Mouse (Mus musculus) cerebellum, adult 2 months (tissue): ENCODE measurements around the gene Terb1. TPM values are rescaled to one million over a fixed set of nuclear protein-coding genes. Genes with fewer than 3 reads are reported as not detected.

Experiments used
- DNase-seq, 2 experiments: peaks; one replicate each; pipeline ENCODE4 v3.0.0; 2021
- H3K27ac ChIP-seq: fragments of 200-500 bp; 2 replicates; pipeline ENCODE4 v1.5.1; 2012; ENCODE audit warnings: low read length, control low read depth, inconsistent platforms; ENCODE audit not compliant: insufficient read depth
- H3K27me3 ChIP-seq: fragments of 200-500 bp; 2 replicates; pipeline ENCODE4 v1.6.1; 2012; ENCODE audit warnings: inconsistent platforms, mild to moderate bottlenecking, low read length, moderate library complexity; ENCODE audit not compliant: control insufficient read depth, insufficient read depth
- H3K4me1 ChIP-seq: fragments of 200-500 bp; 2 replicates; pipeline ENCODE4 v1.6.1; 2011; ENCODE audit warnings: low read length; ENCODE audit not compliant: control insufficient read depth, insufficient read depth
- H3K4me3 ChIP-seq: fragments of 200-500 bp; replicated peaks from 2 replicates; pipeline ENCODE3; 2011; ENCODE audit warnings: mild to moderate bottlenecking, low read depth, low read length, control low read depth; ENCODE audit not compliant: insufficient read depth
- CTCF ChIP-seq: fragments of 200-500 bp; IDR thresholded peaks from 2 replicates; pipeline ENCODE4 v1.5.1; 2011; ENCODE audit warnings: low read depth, mild to moderate bottlenecking, control low read depth, low read length, moderate library complexity, borderline replicate concordance; ENCODE audit not compliant: insufficient read depth
- POLR2A ChIP-seq: fragments of 200-500 bp; IDR thresholded peaks from 2 replicates; pipeline ENCODE4 v1.6.1; 2011; ENCODE audit warnings: low read length, control low read depth, borderline replicate concordance; ENCODE audit not compliant: insufficient read depth
- WGBS: fragments of 180-500 bp; shearing (Covaris S2); methylation state at CpG from one replicate; pipeline ENCODE4 v1.1.7; 2018; 5-methylcytosine and 5-hydroxymethylcytosine counted together
- polyA plus RNA-seq: library from polyadenylated mRNA; depleted of rRNA; stranded (reverse); fragments of >200 nt; gene quantifications from 2 replicates; pipeline ENCODE4 v1.2.3, GENCODE M21; 2012

The Terb1 gene
- polyA plus RNA-seq, 1 experiment: 0.23 TPM

DNA sequence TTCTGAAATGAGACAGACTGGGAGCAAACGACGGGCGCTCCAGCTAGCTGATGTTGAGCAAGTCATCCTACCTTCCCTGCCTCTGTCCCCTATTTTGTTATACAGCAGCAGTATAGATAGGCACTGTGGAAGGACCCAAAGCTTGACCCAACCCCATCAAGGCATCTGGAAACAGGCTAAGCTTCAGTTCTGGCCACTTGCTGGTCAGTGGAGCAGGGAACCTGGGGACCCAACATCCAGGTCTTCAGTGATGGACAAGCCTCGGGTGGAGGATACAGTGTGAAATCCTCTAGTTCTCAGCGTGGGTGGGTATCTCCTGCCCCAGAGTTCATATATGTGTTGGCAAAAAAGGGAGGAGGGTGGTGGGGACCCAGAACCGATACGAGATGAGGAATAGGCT, 30.5 kb upstream of the Terb1 start:
- no peak overlapping the region for H3K27ac ChIP-seq
- no peak for TF ChIP-seq CTCF
- TF ChIP-seq POLR2A: no peak
- WGBS: 59% methylated on average over 7 of the region's 7 CpGs
- no peaks in the 10 kb centered on the region for H3K27me3 ChIP-seq
- no peak for DNase-seq
- peaks cover 17% of the 10 kb centered on the region for H3K4me1 ChIP-seq
- peak overlapping the region; percentile 58 for H3K4me3 ChIP-seq

- TF ChIP-seq POLR2A (no peak), CTCF (no peak)
- no peak overlapping the region for H3K4me3 ChIP-seq
- peaks cover 19% of the 10 kb centered on the region for H3K4me1 ChIP-seq
- WGBS: 41% methylated on average over 2 of the region's 2 CpGs
- peak; percentile 38 to 50 for DNase-seq
- H3K27ac ChIP-seq: no peak overlapping the region
- H3K27me3 ChIP-seq: no peaks in the 10 kb centered on the region
Measured at GRCm38 (mm10) chr8:104539566-104539965, 29.9 kb upstream of the Terb1 start.

- no peak overlapping the region for H3K4me3 ChIP-seq
- H3K27ac ChIP-seq: no peak overlapping the region
- WGBS: 94% methylated on average over 4 of the region's 4 CpGs
- TF ChIP-seq CTCF (no peak), POLR2A (no peak)
- H3K4me1 ChIP-seq: peaks cover 19% of the 10 kb centered on the region
- no peaks in the 10 kb centered on the region for H3K27me3 ChIP-seq
- DNase-seq: no peak
Measured at GRCm38 (mm10) chr8:104538896-104539295, 29.2 kb upstream of the Terb1 start.

GRCm38 (mm10) chr8:104536028-104536427, 26.3 kb upstream of the Terb1 start:
- H3K4me3 ChIP-seq: no peak overlapping the region
- WGBS: 92% methylated on average over 4 of the region's 4 CpGs
- H3K4me1 ChIP-seq: peaks cover 10% of the 10 kb centered on the region; the same call in 1 of the 2 replicates
- H3K27me3 ChIP-seq: no peaks in the 10 kb centered on the region
- no peak overlapping the region for H3K27ac ChIP-seq
- TF ChIP-seq POLR2A (no peak), CTCF (no peak)
- DNase-seq: no peak

DNA sequence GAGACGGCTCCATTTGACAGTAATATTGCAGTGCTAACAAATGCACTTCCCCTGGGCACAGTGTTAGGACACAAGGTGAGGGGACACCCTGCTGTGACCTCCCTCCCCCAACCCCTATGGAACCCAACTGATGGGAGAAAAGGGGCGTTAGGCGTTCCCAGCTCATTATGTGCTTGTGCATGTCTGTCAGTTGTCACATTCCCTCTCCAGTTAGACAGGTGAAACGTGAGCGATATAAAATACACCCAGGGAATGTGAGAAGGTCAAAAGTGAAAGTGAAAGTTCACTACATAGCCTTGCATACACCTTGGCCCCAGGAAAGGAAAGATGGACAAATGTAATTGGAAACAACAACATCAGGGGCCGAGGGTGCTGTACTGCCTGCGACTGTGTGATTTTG, 25.7 kb upstream of the Terb1 start:
- peak overlapping the region; percentile 86 for H3K4me3 ChIP-seq
- peak in 1 of 2 experiments; percentile 22 for DNase-seq
- TF ChIP-seq CTCF (no peak), POLR2A (no peak)
- H3K4me1 ChIP-seq: peaks cover 9% of the 10 kb centered on the region; the same call in 1 of the 2 replicates
- no peaks in the 10 kb centered on the region for H3K27me3 ChIP-seq
- peak overlapping the region; percentile 57 for H3K27ac ChIP-seq
- 42% methylated on average over 7 of the region's 7 CpGs for WGBS

DNA sequence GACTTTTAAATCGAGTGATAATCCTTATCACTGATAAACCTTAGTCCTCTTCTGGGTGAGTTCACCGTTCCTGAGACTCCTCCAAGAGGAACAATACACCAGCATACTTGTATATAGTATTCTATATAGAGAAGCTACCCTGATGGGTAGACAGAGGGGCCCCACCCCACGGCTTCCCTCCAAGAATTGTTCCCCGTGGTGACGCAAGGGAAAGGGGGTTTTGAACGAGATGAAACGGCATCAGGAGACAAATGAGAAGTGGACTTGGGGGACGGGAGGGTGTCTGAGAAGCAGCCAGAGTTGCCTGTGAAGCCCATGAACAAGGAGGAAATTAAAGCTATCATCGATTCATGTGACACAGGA, 25.1 kb upstream of the Terb1 start:
- peak overlapping the region; percentile 86 for H3K4me3 ChIP-seq
- H3K27me3 ChIP-seq: no peaks in the 10 kb centered on the region
- 2% methylated on average over 9 of the region's 9 CpGs for WGBS
- peak overlapping the region; percentile 57 for H3K27ac ChIP-seq
- H3K4me1 ChIP-seq: peaks cover 12% of the 10 kb centered on the region; the same call in 1 of the 2 replicates
- TF ChIP-seq CTCF (no peak), POLR2A (no peak)
- peak in 1 of 2 experiments; percentile 61 for DNase-seq

- peak within 1 kb of the TSS; percentile 86 for H3K4me3 ChIP-seq
- DNase-seq: peak; percentile 93 to 98
- no peaks in the 10 kb centered on the region for H3K27me3 ChIP-seq
- under 1% methylated on average over 70 of the region's 70 CpGs for WGBS
- peaks cover 9% of the 10 kb centered on the region; the same call in 1 of the 2 replicates for H3K4me1 ChIP-seq
- TF ChIP-seq POLR2A (peak; percentile 91), CTCF (peak; percentile 84)
- H3K27ac ChIP-seq: peak within 1 kb of the TSS; percentile 92
Measured at GRCm38 (mm10) chr8:104533971-104534778, 24.5 kb upstream of the Terb1 start, which contains the start of the genes Nae1 and Car7. TSS of gene Nae1 (minus strand) at chr8:104534637. TSS of gene Car7 (plus strand) at chr8:104534689.

GRCm38 (mm10) chr8:104533551-104533950, 23.8 kb upstream of the Terb1 start:
- H3K4me1 ChIP-seq: peaks cover 10% of the 10 kb centered on the region; the same call in 1 of the 2 replicates
- 0 out of 2 replicates have a peak overlapping the region, but pooled peaks have one; percentile 92 for H3K27ac ChIP-seq
- TF ChIP-seq CTCF (no peak), POLR2A (no peak)
- 8% methylated on average over 7 of the region's 7 CpGs for WGBS
- H3K27me3 ChIP-seq: no peaks in the 10 kb centered on the region
- no peak for DNase-seq
- H3K4me3 ChIP-seq: peak overlapping the region; percentile 86
